Mouse (Mus musculus): ENCODE results near the gene Uqcrh. TPM values are rescaled to one million over a fixed set of nuclear protein-coding genes. Genes with fewer than 3 reads are reported as not detected.

Uqcrh gene
- polyA plus RNA-seq, 1 experiment from 2014 or later, result 553 TPM

DNA sequence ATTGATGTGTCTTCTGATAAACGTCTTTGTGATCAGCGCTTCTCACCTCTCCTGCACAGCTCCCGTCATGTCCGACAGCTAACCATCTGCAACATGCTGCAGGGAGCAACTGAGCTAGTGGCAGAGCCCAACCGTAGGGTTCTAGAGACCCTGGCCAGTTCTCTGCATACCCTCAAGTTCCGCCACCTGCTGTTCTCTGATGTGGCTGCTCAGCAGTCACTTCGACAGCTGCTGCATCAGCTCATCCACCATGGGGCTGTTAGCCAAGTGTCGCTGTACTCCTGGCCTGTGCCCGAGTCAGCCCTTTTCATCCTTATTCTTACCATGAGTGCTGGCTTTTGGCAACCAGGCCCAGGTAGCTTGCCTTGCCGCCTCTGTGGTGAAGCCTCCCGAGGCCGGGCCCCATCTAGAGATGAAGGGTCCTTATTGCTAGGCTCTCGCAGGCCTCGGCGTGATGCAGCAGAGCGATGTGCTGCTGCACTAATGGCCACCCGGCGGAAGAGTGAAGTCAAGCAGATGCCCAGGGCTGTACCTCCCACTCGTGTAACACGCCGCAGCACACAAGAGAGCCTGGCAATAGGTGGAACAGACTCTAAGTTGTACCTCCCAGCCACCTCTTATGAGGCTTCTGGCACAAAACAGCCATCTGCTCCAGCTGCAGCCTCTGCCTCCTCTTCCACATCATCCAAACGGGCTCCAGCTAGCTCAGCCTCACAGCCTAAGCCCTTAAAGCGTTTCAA is 13.8 kb upstream of the Uqcrh start:
- Histone ChIP-seq H3K27ac (ENCODE audit: low read length) (no peak overlapping the region), H3K4me1 (ENCODE audit: control insufficient read depth, insufficient read depth, low read length) (no peaks in the 10 kb centered on the region), H3K4me3 (replicated peaks; ENCODE audit: low read length) (no peak overlapping the region), H3K36me3 (ENCODE audit: control insufficient read depth, insufficient read depth, low read length) (peaks cover 31% of the 10 kb centered on the region), H3K9me3 (replicated peaks; ENCODE audit: control insufficient read depth, low read length) (no peaks in the 10 kb centered on the region), H3K4me2 (ENCODE audit: low read depth, low read length) (no peak overlapping the region), H3K9ac (ENCODE audit: low read length) (no peak overlapping the region), H3K27me3 (ENCODE audit: control insufficient read depth, insufficient read depth, low read length) (no peaks in the 10 kb centered on the region)
- 89% methylated on average over 23 of the region's 23 CpGs for WGBS
- no peak for ATAC-seq (ENCODE audit: insufficient read depth, low FRiP score)

- H3K27ac ChIP-seq (ENCODE audit: low read length), result peak overlapping the region; percentile 98
- no peak for ATAC-seq (ENCODE audit: insufficient read depth, low FRiP score)
- no peaks in the 10 kb centered on the region for H3K27me3 ChIP-seq (ENCODE audit: control insufficient read depth, insufficient read depth, low read length)
- H3K9me3 ChIP-seq (replicated peaks; ENCODE audit: control insufficient read depth, low read length), result no peaks in the 10 kb centered on the region
- H3K36me3 ChIP-seq (ENCODE audit: control insufficient read depth, insufficient read depth, low read length), result peaks cover 5% of the 10 kb centered on the region; the same call in 1 of the 2 replicates
- peak overlapping the region; percentile 91 for H3K4me2 ChIP-seq (ENCODE audit: low read depth, low read length)
- peaks cover 27% of the 10 kb centered on the region for H3K4me1 ChIP-seq (ENCODE audit: control insufficient read depth, insufficient read depth, low read length)
- peak overlapping the region; percentile 99 for H3K4me3 ChIP-seq (replicated peaks; ENCODE audit: low read length)
- peak overlapping the region; percentile 99 for H3K9ac ChIP-seq (ENCODE audit: low read length)
- 50% methylated on average over 3 of the region's 3 CpGs for WGBS
These were observed 2.6 kb upstream of the Uqcrh start for GRCm38 (mm10) chr4:116077240-116078095.

- H3K36me3 ChIP-seq (ENCODE audit: control insufficient read depth, insufficient read depth, low read length), result peaks cover 5% of the 10 kb centered on the region; the same call in 1 of the 2 replicates
- H3K4me2 ChIP-seq (ENCODE audit: low read depth, low read length), result peak overlapping the region; percentile 91
- peak overlapping the region; percentile 98 for H3K27ac ChIP-seq (ENCODE audit: low read length)
- 0 out of 2 replicates have a peak, but pooled peaks have one; percentile 16 for ATAC-seq (ENCODE audit: insufficient read depth, low FRiP score)
- no peaks in the 10 kb centered on the region for H3K9me3 ChIP-seq (replicated peaks; ENCODE audit: control insufficient read depth, low read length)
- peak overlapping the region; percentile 99 for H3K9ac ChIP-seq (ENCODE audit: low read length)
- peak overlapping the region; percentile 99 for H3K4me3 ChIP-seq (replicated peaks; ENCODE audit: low read length)
- H3K27me3 ChIP-seq (ENCODE audit: control insufficient read depth, insufficient read depth, low read length), result no peaks in the 10 kb centered on the region
- WGBS, result 1% methylated on average over 37 of the region's 37 CpGs
- peaks cover 27% of the 10 kb centered on the region for H3K4me1 ChIP-seq (ENCODE audit: control insufficient read depth, insufficient read depth, low read length)
These were observed 1.7 kb upstream of the Uqcrh start for GRCm38 (mm10) chr4:116076369-116077231.

DNA sequence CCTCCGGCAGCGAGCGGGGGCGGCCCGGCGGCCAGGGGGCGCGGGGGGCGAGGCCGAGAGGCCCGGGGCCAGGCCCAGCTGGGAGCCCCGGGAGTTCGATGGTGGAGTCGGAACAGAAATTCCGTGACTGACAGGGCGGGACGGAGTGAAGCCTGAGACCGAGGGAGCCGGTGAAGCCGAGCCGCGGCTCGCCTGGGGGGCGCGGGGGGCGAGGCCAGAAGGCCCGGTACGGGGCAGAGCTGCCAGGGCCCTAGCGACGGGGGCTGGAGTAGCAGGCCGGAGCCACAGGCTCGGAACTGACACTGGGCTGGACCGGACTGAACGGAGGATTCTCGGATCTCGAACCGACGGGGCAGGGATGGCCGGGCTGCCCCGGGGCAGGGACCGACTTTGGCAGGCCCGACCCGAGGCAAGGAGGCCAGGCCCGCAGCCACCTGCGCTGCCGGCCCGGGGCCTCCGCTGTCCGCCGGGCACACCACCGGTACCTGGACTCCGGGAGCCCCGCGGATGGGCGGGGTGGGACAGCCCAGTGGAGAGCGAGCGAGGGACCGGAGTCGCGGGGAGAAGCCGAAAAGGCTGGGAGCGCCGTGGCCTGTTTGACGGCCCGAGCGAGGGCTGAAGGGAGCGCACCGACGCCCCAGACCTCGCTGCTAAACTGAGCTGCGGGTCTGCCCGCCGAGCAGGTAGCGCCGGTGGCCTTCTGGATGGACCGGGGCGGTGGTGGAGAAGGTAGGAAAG is 929 bp upstream of the Uqcrh start:
- under 1% methylated on average over 75 of the region's 77 CpGs for WGBS
- Histone ChIP-seq H3K4me3 (replicated peaks; ENCODE audit: low read length) (peak overlapping the region; percentile 99), H3K9me3 (replicated peaks; ENCODE audit: control insufficient read depth, low read length) (no peaks in the 10 kb centered on the region), H3K9ac (ENCODE audit: low read length) (peak overlapping the region; percentile 99), H3K4me2 (ENCODE audit: low read depth, low read length) (peak overlapping the region; percentile 91), H3K27ac (ENCODE audit: low read length) (peak overlapping the region; percentile 98), H3K36me3 (ENCODE audit: control insufficient read depth, insufficient read depth, low read length) (peaks cover 5% of the 10 kb centered on the region; the same call in 1 of the 2 replicates), H3K4me1 (ENCODE audit: control insufficient read depth, insufficient read depth, low read length) (peaks cover 27% of the 10 kb centered on the region), H3K27me3 (ENCODE audit: control insufficient read depth, insufficient read depth, low read length) (no peaks in the 10 kb centered on the region)
- peak; percentile 69 for ATAC-seq (ENCODE audit: insufficient read depth, low FRiP score)

- WGBS, result 0% methylated on average over 8 of the region's 8 CpGs
- Histone ChIP-seq H3K4me3 (replicated peaks; ENCODE audit: low read length) (peak overlapping the region; percentile 99), H3K27ac (ENCODE audit: low read length) (peak overlapping the region; percentile 98), H3K4me1 (ENCODE audit: control insufficient read depth, insufficient read depth, low read length) (peaks cover 27% of the 10 kb centered on the region), H3K9me3 (replicated peaks; ENCODE audit: control insufficient read depth, low read length) (no peaks in the 10 kb centered on the region), H3K36me3 (ENCODE audit: control insufficient read depth, insufficient read depth, low read length) (peaks cover 5% of the 10 kb centered on the region; the same call in 1 of the 2 replicates), H3K4me2 (ENCODE audit: low read depth, low read length) (peak overlapping the region; percentile 84), H3K27me3 (ENCODE audit: control insufficient read depth, insufficient read depth, low read length) (no peaks in the 10 kb centered on the region), H3K9ac (ENCODE audit: low read length) (peak overlapping the region; percentile 99)
- ATAC-seq (ENCODE audit: insufficient read depth, low FRiP score), result no peak
These were observed 661 bp downstream of the Uqcrh start for GRCm38 (mm10) chr4:116074145-116074675.

DNA sequence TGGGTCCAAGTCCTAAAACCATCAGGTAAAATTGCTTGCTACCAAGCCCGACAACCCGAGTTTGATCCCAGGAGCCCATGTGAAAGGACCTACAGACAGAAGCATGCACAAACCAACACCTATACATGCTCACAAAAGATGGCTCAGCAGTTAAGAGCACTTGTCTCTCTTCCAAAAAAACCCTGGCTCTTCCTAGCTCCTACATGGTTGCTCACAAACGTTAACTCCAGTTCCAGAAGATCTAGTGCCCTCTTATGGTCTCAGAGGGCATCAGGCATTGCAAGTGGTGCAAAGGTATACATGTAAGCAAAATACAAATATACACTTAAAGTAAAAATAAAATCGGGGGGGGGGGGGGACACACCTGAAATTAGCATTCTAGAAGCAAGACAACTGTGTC is 1.7 kb downstream of the Uqcrh start:
- H3K9ac ChIP-seq (ENCODE audit: low read length), result peak overlapping the region; percentile 4; the same call in 1 of the 2 replicates
- WGBS, result 46% methylated on average over 4 of the region's 4 CpGs
- H3K4me2 ChIP-seq (ENCODE audit: low read depth, low read length), result peak overlapping the region; percentile 84; the same call in 1 of the 2 replicates
- H3K27me3 ChIP-seq (ENCODE audit: control insufficient read depth, insufficient read depth, low read length), result no peaks in the 10 kb centered on the region
- H3K4me3 ChIP-seq (replicated peaks; ENCODE audit: low read length), result 0 out of 2 replicates have a peak overlapping the region, but pooled peaks have one; percentile 9
- peaks cover 14% of the 10 kb centered on the region for H3K36me3 ChIP-seq (ENCODE audit: control insufficient read depth, insufficient read depth, low read length)
- H3K27ac ChIP-seq (ENCODE audit: low read length), result no peak overlapping the region
- ATAC-seq (ENCODE audit: insufficient read depth, low FRiP score), result no peak
- peaks cover 27% of the 10 kb centered on the region for H3K4me1 ChIP-seq (ENCODE audit: control insufficient read depth, insufficient read depth, low read length)
- H3K9me3 ChIP-seq (replicated peaks; ENCODE audit: control insufficient read depth, low read length), result no peaks in the 10 kb centered on the region

DNA sequence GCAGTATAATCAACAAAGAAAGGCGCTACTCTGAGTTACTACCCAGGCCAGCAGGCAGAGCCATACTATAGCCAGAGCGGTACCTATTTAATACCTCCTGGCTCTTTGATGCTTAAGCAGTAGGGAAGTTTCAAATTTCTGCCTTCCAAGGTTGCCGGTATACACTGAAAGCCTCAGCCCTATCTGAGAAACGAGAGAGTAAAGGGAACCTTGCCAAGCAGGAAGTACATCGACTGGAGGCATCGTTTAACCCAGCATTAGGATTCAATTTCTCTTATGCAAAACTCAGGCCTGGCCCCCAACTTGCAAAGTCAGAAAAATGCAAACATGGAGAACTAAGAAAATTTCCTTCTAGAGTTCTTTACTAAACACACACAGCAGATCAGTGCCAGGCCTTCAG is 4.8 kb downstream of the Uqcrh start:
- ATAC-seq (ENCODE audit: insufficient read depth, low FRiP score), result no peak
- peaks cover 16% of the 10 kb centered on the region for H3K4me1 ChIP-seq (ENCODE audit: control insufficient read depth, insufficient read depth, low read length)
- 72% methylated on average over 6 of the region's 6 CpGs for WGBS
- no peak overlapping the region for H3K27ac ChIP-seq (ENCODE audit: low read length)
- no peak overlapping the region for H3K9ac ChIP-seq (ENCODE audit: low read length)
- no peak overlapping the region for H3K4me3 ChIP-seq (replicated peaks; ENCODE audit: low read length)
- no peak overlapping the region for H3K4me2 ChIP-seq (ENCODE audit: low read depth, low read length)
- H3K27me3 ChIP-seq (ENCODE audit: control insufficient read depth, insufficient read depth, low read length), result no peaks in the 10 kb centered on the region
- no peaks in the 10 kb centered on the region for H3K9me3 ChIP-seq (replicated peaks; ENCODE audit: control insufficient read depth, low read length)
- peaks cover 14% of the 10 kb centered on the region for H3K36me3 ChIP-seq (ENCODE audit: control insufficient read depth, insufficient read depth, low read length)

DNA sequence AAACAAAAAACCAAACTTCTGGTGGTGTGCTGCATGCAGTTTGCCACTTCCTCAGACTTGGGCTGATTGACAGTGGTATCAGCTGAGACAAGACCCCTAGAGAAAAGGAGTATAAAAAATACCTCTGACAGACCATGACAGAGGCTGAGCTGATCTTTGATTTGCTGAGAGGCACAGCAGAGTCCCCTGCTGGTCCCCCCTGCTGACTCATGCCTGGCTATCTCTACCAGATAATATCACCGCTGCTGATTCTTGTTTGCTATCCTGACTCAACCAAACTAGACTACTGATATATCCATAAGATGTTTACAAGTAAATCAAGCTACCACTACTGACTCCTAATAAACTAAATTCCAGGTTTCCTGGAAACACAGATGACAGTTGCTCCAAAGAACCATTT is 11.0 kb downstream of the Uqcrh start:
- Histone ChIP-seq H3K4me1 (ENCODE audit: control insufficient read depth, insufficient read depth, low read length) (no peaks in the 10 kb centered on the region), H3K4me3 (replicated peaks; ENCODE audit: low read length) (no peak overlapping the region), H3K27me3 (ENCODE audit: control insufficient read depth, insufficient read depth, low read length) (no peaks in the 10 kb centered on the region), H3K9me3 (replicated peaks; ENCODE audit: control insufficient read depth, low read length) (no peaks in the 10 kb centered on the region), H3K36me3 (ENCODE audit: control insufficient read depth, insufficient read depth, low read length) (peaks cover 5% of the 10 kb centered on the region), H3K9ac (ENCODE audit: low read length) (no peak overlapping the region), H3K4me2 (ENCODE audit: low read depth, low read length) (no peak overlapping the region), H3K27ac (ENCODE audit: low read length) (no peak overlapping the region)
- 48% methylated on average over 1 of the region's 1 CpGs for WGBS
- ATAC-seq (ENCODE audit: insufficient read depth, low FRiP score), result no peak

All from stomach, embryonic 16.5 days (tissue).